Mouse (Mus musculus) liver, embryonic 14.5 days (tissue): ENCODE results near the gene Kifc1. TPM values are rescaled to one million over a fixed set of nuclear protein-coding genes. Genes with fewer than 3 reads are reported as not detected.

Source experiments
- ATAC-seq: fragments of 200-750 bp; cut with Nextera tagmentation; 2 replicates; pipeline ENCODE4 v1.8.0; 2017; ENCODE audit warnings: moderate number of reproducible peaks, mild to moderate bottlenecking, moderate library complexity; ENCODE audit not compliant: insufficient read depth
- DNase-seq, 3 experiments: peaks; one replicate each; pipeline ENCODE4 v3.0.0-alpha.2; 2012 to 2013; ENCODE audit warnings: low read depth in 3 of 3, low spot score in 3 of 3
- H3K27ac ChIP-seq: fragments of 300-500 bp; sonication (generic); 2 replicates; pipeline ENCODE4 v1.5.1; 2014; ENCODE audit warnings: moderate library complexity, mild to moderate bottlenecking, control low read depth, inconsistent platforms
- H3K27me3 ChIP-seq: fragments of 300-500 bp; sonication (generic); 2 replicates; pipeline ENCODE4 v1.6.1; 2014; ENCODE audit warnings: mild to moderate bottlenecking, low read length, moderate library complexity; ENCODE audit not compliant: control insufficient read depth, insufficient read depth
- H3K36me3 ChIP-seq: fragments of 300-500 bp; sonication (generic); replicated peaks from 2 replicates; pipeline ENCODE4 v1.6.1; 2014; ENCODE audit warnings: low read depth; ENCODE audit not compliant: control insufficient read depth, insufficient read depth
- H3K4me1 ChIP-seq, 2 experiments: fragments of 200-500 bp in 1 of 2; fragments of 300-500 bp in 1 of 2; sonication (generic) in 1 of 2; replicated peaks; 2 replicates each; pipeline ENCODE4 v1.6.1; 2012 to 2014; ENCODE audit warnings: antibody characterized with exemption in 1 of 2, inconsistent platforms in 1 of 2, low read length in 1 of 2; ENCODE audit not compliant: control insufficient read depth in 2 of 2, insufficient read depth in 2 of 2
- H3K4me2 ChIP-seq: fragments of 300-500 bp; sonication (generic); 2 replicates; pipeline ENCODE4 v1.6.1; 2014; ENCODE audit warnings: low read depth, mild to moderate bottlenecking, control low read depth, moderate library complexity
- H3K4me3 ChIP-seq, 2 experiments: fragments of 200-500 bp in 1 of 2; fragments of 300-500 bp in 1 of 2; sonication (generic) in 1 of 2; 2 replicates each; pipeline ENCODE4 v1.5.1; 2012 to 2014; ENCODE audit warnings: low read depth in 2 of 2, low read length in 2 of 2, mild to moderate bottlenecking in 2 of 2, control low read depth in 1 of 2, inconsistent platforms in 1 of 2, moderate library complexity in 1 of 2; ENCODE audit not compliant: insufficient read depth in 1 of 2
- H3K9ac ChIP-seq: fragments of 300-500 bp; sonication (generic); replicated peaks from 2 replicates; pipeline ENCODE4 v1.6.1; 2014; ENCODE audit warnings: mild to moderate bottlenecking, control low read depth, moderate library complexity
- H3K9me3 ChIP-seq: fragments of 300-500 bp; sonication (generic); 2 replicates; pipeline ENCODE4 v1.6.1; 2016; ENCODE audit warnings: low read length, mixed read lengths; ENCODE audit not compliant: control insufficient read depth
- CTCF ChIP-seq: IDR thresholded peaks from 2 replicates; pipeline ENCODE4 v1.5.1; 2016; ENCODE audit warnings: antibody characterized with exemption, low read depth, control low read depth
- EP300 ChIP-seq: IDR thresholded peaks from 2 replicates; pipeline ENCODE4 v1.6.1; 2016; ENCODE audit warnings: antibody characterized with exemption, low read depth
- whole genome bisulfite sequencing: fragments of 180-500 bp; shearing (Covaris S2); extraction: QIAGEN DNeasy Blood & Tissue Kit; methylation state at CpG from one replicate; pipeline ENCODE4 v1.1.7; 2014; ENCODE audit not compliant: insufficient replicate concordance; 5-methylcytosine and 5-hydroxymethylcytosine counted together
- polyA plus RNA-seq, 2 experiments: library from polyadenylated mRNA; depleted of rRNA in 1 of 2; stranded (reverse) in 1 of 2; unstranded in 1 of 2; fragments of >200 nt; fragmentation: Nextera tagmentation in 1 of 2; extraction: Ambion mirVana in 1 of 2; gene quantifications; 2 replicates each; pipeline versions ENCODE4 v1.2.1 to v1.2.3; 2012 to 2014

Gene Kifc1
- polyA plus RNA-seq, 2 experiments: 7.2 to 40.8 TPM

DNA sequence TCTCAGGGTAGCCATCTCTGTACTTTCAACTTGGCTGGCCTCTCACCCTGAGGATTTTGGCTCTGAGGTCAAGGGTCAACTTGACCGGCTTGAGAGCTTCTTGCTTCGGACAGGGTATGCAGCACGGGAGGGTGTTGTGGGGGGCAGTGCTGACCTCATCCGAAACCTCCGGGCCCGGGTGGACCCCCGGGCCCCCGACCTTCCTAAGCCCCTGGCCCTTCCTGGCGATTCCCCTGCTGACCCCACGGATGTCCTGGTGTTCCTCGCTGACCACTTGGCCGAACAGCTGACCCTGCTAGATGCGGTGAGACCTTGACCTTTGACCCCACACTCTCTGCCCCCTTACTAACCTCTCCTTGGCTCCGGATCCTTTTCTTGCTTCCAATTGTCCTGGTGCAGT lies 42.0 kb upstream of the Kifc1 start:
- 79% methylated on average over 14 of the region's 14 CpGs for WGBS
- ATAC-seq: no peak
- no peak for DNase-seq
- Histone ChIP-seq H3K4me2 (no peak overlapping the region), H3K36me3 (peaks cover 2% of the 10 kb centered on the region), H3K27me3 (no peaks in the 10 kb centered on the region), H3K9me3 (no peaks in the 10 kb centered on the region), H3K27ac (no peak overlapping the region), H3K9ac (no peak overlapping the region), H3K4me3 (no peak overlapping the region), H3K4me1 (peaks cover 2 to 4% of the 10 kb centered on the region in 2 experiments; a peak in 2 of 4 replicates)
- no peak for TF ChIP-seq EP300

DNA sequence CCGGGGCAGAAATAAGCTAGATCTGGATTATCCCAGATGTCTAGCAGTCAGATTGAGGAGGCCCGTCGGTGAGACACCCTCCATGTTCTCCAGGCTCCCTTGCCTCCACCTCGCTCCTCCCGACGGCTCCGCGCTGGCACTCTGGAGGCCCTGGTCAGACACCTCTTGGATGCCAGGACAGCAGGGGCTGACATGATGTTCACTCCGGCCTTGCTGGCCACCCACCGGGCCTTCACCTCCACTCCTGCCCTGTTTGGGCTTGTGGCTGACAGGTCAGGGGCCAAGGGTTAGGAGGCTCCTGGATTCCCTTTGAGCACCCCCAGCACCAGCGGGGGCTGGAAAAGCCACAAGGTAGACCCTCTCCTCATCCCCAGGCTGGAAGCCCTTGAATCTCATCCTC lies 41.5 kb upstream of the Kifc1 start:
- WGBS: 89% methylated on average over 11 of the region's 11 CpGs
- Histone ChIP-seq H3K4me2 (no peak overlapping the region), H3K9me3 (no peaks in the 10 kb centered on the region), H3K4me3 (no peak overlapping the region), H3K27ac (no peak overlapping the region), H3K27me3 (no peaks in the 10 kb centered on the region), H3K4me1 (peaks cover 2 to 4% of the 10 kb centered on the region in 2 experiments; a peak in 2 of 4 replicates), H3K9ac (no peak overlapping the region), H3K36me3 (peaks cover 2% of the 10 kb centered on the region)
- ATAC-seq (no peak), DNase-seq (no peak)
- TF ChIP-seq CTCF (no peak), EP300 (no peak)

DNA sequence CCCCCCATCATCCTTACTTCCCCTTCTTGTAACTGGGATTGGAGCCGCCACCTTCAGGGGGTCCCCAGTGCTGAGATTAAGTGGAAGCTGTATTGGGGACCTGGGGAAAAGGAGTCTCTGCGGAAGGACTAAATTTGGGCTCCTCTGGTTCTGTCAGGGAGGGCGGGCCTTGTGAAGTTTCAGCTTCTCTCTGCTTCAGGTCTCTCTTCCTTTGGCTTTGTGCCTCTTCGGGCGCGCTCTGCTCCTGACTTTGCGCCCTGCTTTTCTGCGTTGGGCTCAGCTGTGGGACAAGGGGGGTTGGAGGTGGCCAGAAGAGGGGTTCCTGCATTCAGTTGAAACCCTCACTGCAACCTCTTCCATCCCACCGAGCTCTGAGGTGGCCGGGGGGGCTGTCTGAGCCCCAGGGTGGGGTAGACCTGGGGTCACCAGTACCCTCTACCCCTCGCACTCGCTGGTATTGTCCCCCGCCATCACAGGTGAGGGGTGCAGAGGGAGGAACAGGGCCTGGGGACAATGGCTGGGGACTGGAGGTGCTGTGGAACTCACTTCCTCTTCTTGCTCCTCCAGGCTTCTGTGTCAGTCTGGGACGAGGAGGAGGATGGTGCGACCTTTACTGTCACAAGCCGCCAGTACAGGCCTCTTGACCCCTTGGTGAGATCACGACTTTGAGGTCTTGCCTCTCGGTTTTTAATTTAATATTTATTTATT lies 40.9 kb upstream of the Kifc1 start:
- no peak overlapping the region; the same call in none of the 2 replicates for H3K9ac ChIP-seq
- peaks cover 2% of the 10 kb centered on the region; the same call in 1 of the 2 replicates for H3K36me3 ChIP-seq
- TF ChIP-seq CTCF: no peak
- no peak for TF ChIP-seq EP300
- H3K4me3 ChIP-seq: peak overlapping the region; percentile 74 to 88; a peak in 3 of 4 replicates
- H3K27ac ChIP-seq: no peak overlapping the region; the same call in 1 of the 2 replicates
- DNase-seq: no peak
- H3K4me1 ChIP-seq: peaks cover 2 to 4% of the 10 kb centered on the region in 2 experiments; a peak in 2 of 4 replicates
- peak overlapping the region; percentile 100 for H3K4me2 ChIP-seq
- H3K27me3 ChIP-seq: no peaks in the 10 kb centered on the region
- no peaks in the 10 kb centered on the region for H3K9me3 ChIP-seq
- ATAC-seq: no peak
- WGBS: 46% methylated on average over 18 of the region's 18 CpGs

DNA sequence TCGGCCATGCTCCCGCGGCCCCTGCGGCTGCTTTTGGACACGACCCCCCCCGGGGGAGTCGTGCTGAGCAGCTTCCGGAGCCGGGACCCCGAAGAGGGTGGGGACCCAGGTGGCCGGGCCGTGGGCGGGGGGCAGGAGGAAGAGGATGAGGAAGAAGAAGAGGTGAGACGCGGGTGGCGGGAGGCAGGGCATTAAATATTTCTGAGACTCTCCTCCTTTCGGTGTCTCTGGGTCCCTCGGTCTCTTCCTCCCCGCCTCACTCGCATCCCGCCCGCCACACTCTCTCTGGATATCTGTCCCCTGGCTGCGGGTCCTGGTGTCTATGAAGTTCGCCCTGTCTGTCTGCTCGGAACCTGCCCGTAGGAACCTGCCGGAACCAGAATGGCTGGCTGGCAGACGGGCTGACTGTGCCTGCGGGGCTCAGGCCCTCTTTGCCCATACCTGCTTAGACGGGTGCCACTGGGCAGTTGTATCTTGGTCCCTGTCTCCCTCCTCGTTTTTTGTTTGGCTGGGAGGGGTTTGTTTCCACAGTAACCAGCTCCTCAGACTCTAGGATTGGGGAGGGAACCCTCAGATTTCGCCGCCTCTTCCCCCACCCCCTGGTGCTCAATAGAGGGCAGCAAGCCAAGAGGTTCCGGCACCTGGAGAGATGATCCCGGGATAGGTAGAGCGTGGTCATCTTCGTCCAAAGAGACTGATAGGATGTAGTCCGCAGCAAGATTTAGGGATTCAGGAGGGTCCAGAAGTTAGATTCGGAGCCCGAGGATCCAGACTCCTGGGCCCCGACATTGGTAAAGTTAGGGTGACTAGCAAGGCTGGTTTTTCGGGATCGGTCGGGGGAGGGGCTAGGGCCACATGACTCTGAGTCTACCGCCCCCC lies 40.1 kb upstream of the Kifc1 start:
- no peaks in the 10 kb centered on the region for H3K9me3 ChIP-seq
- peak overlapping the region; percentile 83 for H3K27ac ChIP-seq
- H3K4me2 ChIP-seq: peak overlapping the region; percentile 100
- H3K9ac ChIP-seq: peak overlapping the region; percentile 79
- ATAC-seq: peak; percentile 9; the same call in 1 of the 2 replicates
- peak in 1 of 3 experiments; percentile 71 for DNase-seq
- 1% methylated on average over 45 of the region's 45 CpGs for WGBS
- peaks cover 2 to 4% of the 10 kb centered on the region in 2 experiments; a peak in 2 of 4 replicates for H3K4me1 ChIP-seq
- no peaks in the 10 kb centered on the region for H3K27me3 ChIP-seq
- peak overlapping the region; percentile 74 to 88 for H3K4me3 ChIP-seq
- TF ChIP-seq CTCF: no peak; the same call in 1 of the 2 replicates
- TF ChIP-seq EP300: no peak
- H3K36me3 ChIP-seq: peaks cover 2% of the 10 kb centered on the region; the same call in 1 of the 2 replicates
